Mouse (Mus musculus): Measurements from ENCODE around the gene Apon. TPM values are rescaled to one million over a fixed set of nuclear protein-coding genes. Genes with fewer than 3 reads are reported as not detected.
A peak's percentile ranks its signal among the peaks of the same experiment; 100 is the strongest.
"Not testable (repeated sequence)": the region's sequence is repeated elsewhere in the genome, so short reads cannot be mapped to it uniquely, and the experiment has no call there.

Apon gene
- polyA plus RNA-seq, 1 experiment from 2014 or later, result 0.30 TPM

- H3K4me1 ChIP-seq (replicated peaks; ENCODE audit: control insufficient read depth, insufficient read depth, low read length), result peaks cover 6% of the 10 kb centered on the region
- WGBS, result 3% methylated on average over 18 of the region's 18 CpGs
- ATAC-seq (replicated peaks; ENCODE audit: low FRiP score, low TSS enrichment, low read depth) (peak; percentile 60; the same call in 1 of the 2 replicates), DNase-seq (ENCODE audit: low spot score) (peak; percentile 77)
- peak overlapping the region; percentile 57 for H3K4me2 ChIP-seq (ENCODE audit: low read length)
- H3K27me3 ChIP-seq (replicated peaks; ENCODE audit: control insufficient read depth, insufficient read depth, low read length), result 0 out of 2 replicates have a peak, but pooled peaks cover 11% of the 10 kb centered on the region
- 0 out of 2 replicates have a peak, but pooled peaks cover 6% of the 10 kb centered on the region for H3K36me3 ChIP-seq (ENCODE audit: control insufficient read depth, insufficient read depth, low read length)
- no peak overlapping the region for H3K27ac ChIP-seq (ENCODE audit: low read depth)
- H3K9me3 ChIP-seq (ENCODE audit: control insufficient read depth, low read length), result no peaks in the 10 kb centered on the region
- peak overlapping the region; percentile 32 for H3K9ac ChIP-seq (ENCODE audit: low read length)
- H3K4me3 ChIP-seq (ENCODE audit: low read depth, low read length), result peak overlapping the region; percentile 34
Observed at GRCm38 (mm10) chr10:128212871-128213323, 41.0 kb upstream of the Apon start.

DNA sequence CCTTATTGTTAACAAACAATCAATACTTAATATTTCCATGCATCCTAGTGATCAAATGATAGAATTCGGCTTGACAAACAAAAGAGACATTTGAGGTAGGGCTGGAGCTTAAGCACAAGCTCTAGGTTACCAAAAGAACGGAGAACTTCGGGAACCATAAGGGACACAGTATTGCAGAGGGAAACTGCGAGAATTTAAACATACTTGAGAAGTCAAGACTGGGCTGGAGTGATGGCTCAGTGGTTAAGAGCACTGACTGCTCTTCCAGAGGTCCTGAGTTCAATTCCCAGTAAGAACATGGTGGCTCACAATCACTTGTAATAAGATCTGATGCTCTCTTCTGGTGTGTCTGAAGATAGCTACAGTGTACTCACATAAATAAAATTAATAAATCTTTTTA, 39.8 kb upstream of the Apon start:
- H3K9ac ChIP-seq (ENCODE audit: low read length); H3K4me2 ChIP-seq (ENCODE audit: low read length); H3K4me1 ChIP-seq (replicated peaks; ENCODE audit: control insufficient read depth, insufficient read depth, low read length); H3K36me3 ChIP-seq (ENCODE audit: control insufficient read depth, insufficient read depth, low read length); H3K4me3 ChIP-seq (ENCODE audit: low read depth, low read length); ATAC-seq (replicated peaks; ENCODE audit: low FRiP score, low TSS enrichment, low read depth); H3K9me3 ChIP-seq (ENCODE audit: control insufficient read depth, low read length); H3K27ac ChIP-seq (ENCODE audit: low read depth); DNase-seq (ENCODE audit: low spot score): not testable (repeated sequence)
- WGBS, result 84% methylated on average over 4 of the region's 4 CpGs
- 0 out of 2 replicates have a peak, but pooled peaks cover 11% of the 10 kb centered on the region for H3K27me3 ChIP-seq (replicated peaks; ENCODE audit: control insufficient read depth, insufficient read depth, low read length)

DNA sequence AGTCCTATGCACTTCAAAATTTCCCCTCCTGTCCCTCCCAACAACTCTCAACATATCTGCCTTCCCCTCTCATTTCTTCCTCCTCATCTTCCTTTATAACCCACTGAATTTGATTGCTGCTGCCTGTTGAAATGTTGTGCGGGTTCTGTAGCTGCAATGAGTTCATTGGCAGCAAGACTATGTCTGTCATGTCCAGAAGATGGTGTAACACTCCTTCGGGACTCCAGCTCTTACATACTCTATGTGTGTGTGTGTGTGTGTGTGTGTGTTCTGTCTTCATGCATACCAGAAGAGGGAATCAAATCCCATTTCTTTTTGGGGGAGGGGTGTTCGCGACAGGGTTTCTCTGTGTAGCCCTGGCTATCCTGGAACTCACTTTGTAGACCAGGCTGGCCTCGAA, 38.9 kb upstream of the Apon start:
- 0 out of 2 replicates have a peak, but pooled peaks cover 11% of the 10 kb centered on the region for H3K27me3 ChIP-seq (replicated peaks; ENCODE audit: control insufficient read depth, insufficient read depth, low read length)
- DNase-seq (ENCODE audit: low spot score), result no peak
- H3K4me3 ChIP-seq (ENCODE audit: low read depth, low read length), result no peak overlapping the region
- 84% methylated on average over 5 of the region's 5 CpGs for WGBS
- ATAC-seq (replicated peaks; ENCODE audit: low FRiP score, low TSS enrichment, low read depth), result no peak
- H3K4me2 ChIP-seq (ENCODE audit: low read length), result no peak overlapping the region
- H3K9me3 ChIP-seq (ENCODE audit: control insufficient read depth, low read length), result no peaks in the 10 kb centered on the region
- H3K9ac ChIP-seq (ENCODE audit: low read length), result no peak overlapping the region
- H3K27ac ChIP-seq (ENCODE audit: low read depth), result no peak overlapping the region
- no peaks in the 10 kb centered on the region for H3K36me3 ChIP-seq (ENCODE audit: control insufficient read depth, insufficient read depth, low read length)
- H3K4me1 ChIP-seq (replicated peaks; ENCODE audit: control insufficient read depth, insufficient read depth, low read length), result peaks cover 6% of the 10 kb centered on the region

- 93% methylated on average over 18 of the region's 18 CpGs for WGBS
- H3K4me2 ChIP-seq (ENCODE audit: low read length), result no peak overlapping the region
- no peaks in the 10 kb centered on the region for H3K36me3 ChIP-seq (ENCODE audit: control insufficient read depth, insufficient read depth, low read length)
Observed at GRCm38 (mm10) chr10:128218387-128219117, 35.3 kb upstream of the Apon start.

GRCm38 (mm10) chr10:128221533-128222286, 32.2 kb upstream of the Apon start:
- H3K27ac ChIP-seq (ENCODE audit: low read depth), result no peak overlapping the region
- H3K9me3 ChIP-seq (ENCODE audit: control insufficient read depth, low read length), result no peaks in the 10 kb centered on the region
- 61% methylated on average over 16 of the region's 16 CpGs for WGBS
- no peak overlapping the region for H3K9ac ChIP-seq (ENCODE audit: low read length)
- DNase-seq (ENCODE audit: low spot score) (no peak), ATAC-seq (replicated peaks; ENCODE audit: low FRiP score, low TSS enrichment, low read depth) (no peak)
- no peaks in the 10 kb centered on the region for H3K4me1 ChIP-seq (replicated peaks; ENCODE audit: control insufficient read depth, insufficient read depth, low read length)
- no peaks in the 10 kb centered on the region for H3K36me3 ChIP-seq (ENCODE audit: control insufficient read depth, insufficient read depth, low read length)
- no peak overlapping the region for H3K4me2 ChIP-seq (ENCODE audit: low read length)
- no peak overlapping the region for H3K4me3 ChIP-seq (ENCODE audit: low read depth, low read length)
- no peaks in the 10 kb centered on the region for H3K27me3 ChIP-seq (replicated peaks; ENCODE audit: control insufficient read depth, insufficient read depth, low read length)

More at GRCm38 (mm10) chr10:128218387-128219117, 35.3 kb upstream of the Apon start:
- no peak overlapping the region for H3K9ac ChIP-seq (ENCODE audit: low read length)
- H3K4me3 ChIP-seq (ENCODE audit: low read depth, low read length), result no peak overlapping the region
- no peak for ATAC-seq (replicated peaks; ENCODE audit: low FRiP score, low TSS enrichment, low read depth)
- no peaks in the 10 kb centered on the region for H3K4me1 ChIP-seq (replicated peaks; ENCODE audit: control insufficient read depth, insufficient read depth, low read length)
- H3K27ac ChIP-seq (ENCODE audit: low read depth), result no peak overlapping the region
- DNase-seq (ENCODE audit: low spot score), result no peak
- H3K9me3 ChIP-seq (ENCODE audit: control insufficient read depth, low read length), result no peaks in the 10 kb centered on the region
- H3K27me3 ChIP-seq (replicated peaks; ENCODE audit: control insufficient read depth, insufficient read depth, low read length), result 0 out of 2 replicates have a peak, but pooled peaks cover 8% of the 10 kb centered on the region

DNA sequence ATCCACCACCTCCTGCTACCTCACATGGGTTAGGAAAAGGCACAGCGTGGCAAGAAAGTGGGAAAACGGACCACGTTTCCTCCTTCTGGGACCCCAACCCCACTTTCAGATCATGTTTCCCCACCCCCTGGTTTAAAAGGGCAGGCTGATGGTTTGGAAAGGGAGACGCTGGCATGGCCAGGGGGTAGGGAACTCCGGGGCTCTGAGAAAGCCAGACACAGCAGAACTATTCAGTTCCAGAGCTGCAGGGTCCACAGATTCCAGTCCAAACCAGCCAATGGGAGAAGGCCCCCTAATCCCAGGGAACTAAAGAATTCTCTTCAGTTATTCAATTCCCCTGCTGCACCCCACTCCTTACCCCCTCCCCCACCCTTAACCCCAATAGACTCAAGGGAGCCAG, 28.8 kb upstream of the Apon start:
- ATAC-seq (replicated peaks; ENCODE audit: low FRiP score, low TSS enrichment, low read depth), result no peak
- Histone ChIP-seq H3K36me3 (ENCODE audit: control insufficient read depth, insufficient read depth, low read length) (no peaks in the 10 kb centered on the region), H3K27ac (ENCODE audit: low read depth) (no peak overlapping the region), H3K9me3 (ENCODE audit: control insufficient read depth, low read length) (no peaks in the 10 kb centered on the region), H3K27me3 (replicated peaks; ENCODE audit: control insufficient read depth, insufficient read depth, low read length) (no peaks in the 10 kb centered on the region), H3K4me2 (ENCODE audit: low read length) (no peak overlapping the region), H3K4me3 (ENCODE audit: low read depth, low read length) (no peak overlapping the region), H3K4me1 (replicated peaks; ENCODE audit: control insufficient read depth, insufficient read depth, low read length) (no peaks in the 10 kb centered on the region), H3K9ac (ENCODE audit: low read length) (no peak overlapping the region)
- WGBS, result 50% methylated on average over 5 of the region's 5 CpGs
- DNase-seq (ENCODE audit: low spot score), result no peak

DNA sequence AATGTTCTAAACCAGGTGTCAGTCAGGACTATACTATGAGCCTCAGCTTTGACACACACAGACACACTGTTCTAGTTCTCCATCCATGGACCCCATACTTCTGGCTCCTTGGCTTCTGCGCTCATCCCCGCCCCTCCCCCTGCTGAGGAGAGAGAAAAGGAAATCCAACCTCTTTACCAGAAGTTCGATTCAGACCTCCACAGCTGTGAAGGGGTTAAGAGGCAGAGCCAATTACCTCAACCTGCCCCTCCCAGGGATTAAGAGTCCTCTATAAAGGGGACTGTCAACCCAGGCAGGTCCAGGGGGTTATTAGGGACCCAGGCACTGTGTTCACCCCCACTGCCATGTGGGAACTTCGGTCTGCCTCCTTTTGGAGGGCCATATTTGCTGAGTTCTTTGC, 28.4 kb upstream of the Apon start, which contains the start of gene Mip:
Gene Mip (plus strand): TSS at position 301 of the 400 bp plus-strand sequence.
- no peaks in the 10 kb centered on the region for H3K9me3 ChIP-seq (ENCODE audit: control insufficient read depth, low read length)
- H3K36me3 ChIP-seq (ENCODE audit: control insufficient read depth, insufficient read depth, low read length), result no peaks in the 10 kb centered on the region
- DNase-seq (ENCODE audit: low spot score), result no peak
- no peaks in the 10 kb centered on the region for H3K27me3 ChIP-seq (replicated peaks; ENCODE audit: control insufficient read depth, insufficient read depth, low read length)
- 48% methylated on average over 4 of the region's 4 CpGs for WGBS
- H3K4me3 ChIP-seq (ENCODE audit: low read depth, low read length), result no peak within 1 kb of the TSS
- H3K4me1 ChIP-seq (replicated peaks; ENCODE audit: control insufficient read depth, insufficient read depth, low read length), result no peaks in the 10 kb centered on the region
- H3K9ac ChIP-seq (ENCODE audit: low read length), result no peak within 1 kb of the TSS
- no peak within 1 kb of the TSS for H3K4me2 ChIP-seq (ENCODE audit: low read length)
- no peak for ATAC-seq (replicated peaks; ENCODE audit: low FRiP score, low TSS enrichment, low read depth)
- H3K27ac ChIP-seq (ENCODE audit: low read depth), result no peak within 1 kb of the TSS

GRCm38 (mm10) chr10:128227592-128227991, 26.3 kb upstream of the Apon start:
- 79% methylated on average over 9 of the region's 9 CpGs for WGBS
- no peak overlapping the region for H3K4me2 ChIP-seq (ENCODE audit: low read length)
- H3K36me3 ChIP-seq (ENCODE audit: control insufficient read depth, insufficient read depth, low read length), result no peaks in the 10 kb centered on the region
- H3K9me3 ChIP-seq (ENCODE audit: control insufficient read depth, low read length), result no peaks in the 10 kb centered on the region
- no peak for ATAC-seq (replicated peaks; ENCODE audit: low FRiP score, low TSS enrichment, low read depth)
- no peaks in the 10 kb centered on the region for H3K27me3 ChIP-seq (replicated peaks; ENCODE audit: control insufficient read depth, insufficient read depth, low read length)
- peaks cover 8% of the 10 kb centered on the region for H3K4me1 ChIP-seq (replicated peaks; ENCODE audit: control insufficient read depth, insufficient read depth, low read length)
- H3K27ac ChIP-seq (ENCODE audit: low read depth), result no peak overlapping the region
- no peak for DNase-seq (ENCODE audit: low spot score)
- H3K4me3 ChIP-seq (ENCODE audit: low read depth, low read length), result no peak overlapping the region
- H3K9ac ChIP-seq (ENCODE audit: low read length), result no peak overlapping the region
